Mouse (Mus musculus) forebrain, embryonic 15.5 days (tissue): ENCODE measurements around the gene Nmur1. TPM values are rescaled to one million over a fixed set of nuclear protein-coding genes. Genes with fewer than 3 reads are reported as not detected.
A peak's percentile ranks its signal among the peaks of the same experiment; 100 is the strongest.

Experiments
- ATAC-seq: fragments of 200-750 bp; cut with Nextera tagmentation; replicated peaks from 2 replicates; pipeline ENCODE4 v1.8.0; 2017; ENCODE audit warnings: mild to moderate bottlenecking, moderate TSS enrichment, moderate library complexity
- H3K27ac ChIP-seq: fragments of 300-500 bp; sonication (generic); replicated peaks from 2 replicates; pipeline ENCODE4 v1.5.1; 2015; ENCODE audit warnings: mild to moderate bottlenecking, inconsistent platforms
- H3K27me3 ChIP-seq: fragments of 300-500 bp; sonication (generic); 2 replicates; pipeline ENCODE4 v1.6.1; 2015; ENCODE audit warnings: inconsistent platforms
- H3K36me3 ChIP-seq: fragments of 300-500 bp; sonication (generic); 2 replicates; pipeline ENCODE4 v1.6.1; 2015; ENCODE audit warnings: mild to moderate bottlenecking, inconsistent platforms
- H3K4me1 ChIP-seq: fragments of 300-500 bp; sonication (generic); 2 replicates; pipeline ENCODE4 v1.6.1; 2015; ENCODE audit warnings: inconsistent platforms
- H3K4me2 ChIP-seq: fragments of 300-500 bp; sonication (generic); replicated peaks from 2 replicates; pipeline ENCODE4 v1.6.1; 2015; ENCODE audit warnings: mild to moderate bottlenecking, inconsistent platforms
- H3K4me3 ChIP-seq: fragments of 300-500 bp; sonication (generic); 2 replicates; pipeline ENCODE4 v1.5.1; 2015; ENCODE audit warnings: mild to moderate bottlenecking, inconsistent platforms
- H3K9ac ChIP-seq: fragments of 300-500 bp; sonication (generic); replicated peaks from 2 replicates; pipeline ENCODE4 v1.6.1; 2015; ENCODE audit warnings: mild to moderate bottlenecking, inconsistent platforms
- H3K9me3 ChIP-seq: fragments of 300-500 bp; sonication (generic); 2 replicates; pipeline ENCODE4 v1.6.1; 2016; ENCODE audit warnings: inconsistent platforms
- WGBS: fragments of 180-500 bp; shearing (Covaris S2); methylation state at CpG from one replicate; pipeline ENCODE4 v1.1.7; 2015; ENCODE audit warnings: mixed read lengths; 5-methylcytosine and 5-hydroxymethylcytosine counted together
- polyA plus RNA-seq: library from polyadenylated mRNA; unstranded; fragments of >200 nt; fragmentation: Nextera tagmentation; extraction: Ambion mirVana; gene quantifications from 2 replicates; pipeline ENCODE4 v1.2.1, GENCODE M21; 2015

Gene Nmur1
- polyA plus RNA-seq, 1 experiment from 2014 or later, result 0.18 TPM

DNA sequence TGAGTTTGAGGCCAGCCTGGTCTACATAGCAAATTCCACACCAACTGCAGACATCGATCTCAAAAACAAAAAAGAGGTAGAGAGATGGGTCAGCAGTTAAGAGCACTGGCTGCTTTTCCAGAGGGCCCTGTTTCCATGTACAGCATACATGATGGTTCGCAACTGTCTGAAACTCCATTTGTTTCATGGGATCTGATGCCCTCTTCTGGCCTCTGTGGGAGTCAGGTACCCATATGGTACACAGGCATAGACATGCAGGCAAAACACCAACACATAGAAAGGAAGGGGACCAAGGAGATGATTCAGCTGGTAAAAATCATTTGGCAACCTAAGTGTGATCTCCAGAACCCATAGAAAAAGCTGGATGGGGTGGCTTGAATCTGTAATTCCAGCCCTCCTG is 12.5 kb upstream of the Nmur1 start:
- H3K4me1 ChIP-seq, result peaks cover 69% of the 10 kb centered on the region

DNA sequence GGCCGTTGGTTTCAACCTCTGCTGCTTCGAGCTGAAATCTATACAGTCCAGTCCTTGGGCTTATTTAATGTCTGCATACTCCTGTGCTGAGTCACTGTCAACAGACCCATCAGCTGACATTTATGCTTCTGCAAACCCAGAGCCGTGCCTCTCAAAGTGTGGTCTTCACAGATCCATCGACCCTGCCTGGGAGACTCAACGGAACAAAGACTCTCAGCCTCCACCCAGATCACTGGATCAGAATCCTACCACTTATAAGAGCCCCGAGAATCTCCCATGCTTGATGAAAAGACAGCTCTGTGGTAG is 11.9 kb upstream of the Nmur1 start:
- Histone ChIP-seq H3K9me3 (no peaks in the 10 kb centered on the region), H3K4me2 (no peak overlapping the region), H3K36me3 (no peaks in the 10 kb centered on the region), H3K27ac (no peak overlapping the region), H3K27me3 (no peaks in the 10 kb centered on the region), H3K4me1 (peaks cover 64% of the 10 kb centered on the region), H3K4me3 (no peak overlapping the region), H3K9ac (no peak overlapping the region)
- 74% methylated on average over 6 of the region's 6 CpGs for WGBS
- ATAC-seq, result no peak

More for the DNA sequence above, 12.5 kb upstream of the Nmur1 start:
- Histone ChIP-seq H3K27ac (no peak overlapping the region), H3K36me3 (no peaks in the 10 kb centered on the region), H3K4me2 (no peak overlapping the region), H3K4me3 (no peak overlapping the region), H3K9me3 (no peaks in the 10 kb centered on the region), H3K9ac (no peak overlapping the region), H3K27me3 (no peaks in the 10 kb centered on the region)
- 83% methylated on average over 2 of the region's 2 CpGs for WGBS
- ATAC-seq, result no peak

DNA sequence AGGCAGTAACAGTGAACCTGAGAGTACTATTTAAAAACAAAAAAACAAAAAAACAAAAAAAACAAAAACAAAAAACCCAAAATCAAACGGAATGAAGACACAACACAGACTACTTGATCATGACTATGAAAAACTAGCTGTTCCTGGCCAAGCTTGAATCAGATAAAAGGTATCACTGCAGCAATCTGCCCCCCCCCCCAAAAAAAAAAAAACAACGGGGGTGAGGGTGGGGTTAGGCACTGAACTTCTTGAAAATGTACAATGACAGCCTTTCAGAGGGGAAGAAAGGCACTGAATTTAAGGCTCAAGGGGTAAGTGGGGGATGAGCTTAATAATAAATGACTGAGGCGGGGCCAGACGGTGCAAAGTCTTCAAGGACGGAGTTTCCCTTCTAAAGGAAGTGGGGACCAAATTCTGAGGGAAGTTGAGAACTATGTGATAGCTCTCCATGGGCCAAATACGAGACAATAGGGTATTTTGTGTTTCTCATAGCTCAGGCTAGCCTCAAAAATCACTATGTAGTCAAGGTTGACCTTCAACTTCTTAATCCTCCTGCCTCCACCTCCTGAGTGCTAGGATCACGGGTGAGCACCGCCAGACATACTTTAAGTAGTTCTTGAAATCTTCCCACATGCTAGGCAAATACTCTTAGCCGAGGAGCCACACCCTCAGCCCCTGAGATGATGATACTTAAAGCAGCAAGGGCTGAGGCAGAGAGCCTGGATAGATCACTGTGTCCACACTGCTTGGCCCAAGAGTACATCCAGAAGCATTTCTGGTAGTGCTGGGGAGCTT is 11.4 kb upstream of the Nmur1 start:
- no peak overlapping the region for H3K4me2 ChIP-seq
- no peaks in the 10 kb centered on the region for H3K9me3 ChIP-seq
- peaks cover 59% of the 10 kb centered on the region for H3K4me1 ChIP-seq
- H3K27ac ChIP-seq, result no peak overlapping the region
- ATAC-seq, result no peak
- 66% methylated on average over 9 of the region's 9 CpGs for WGBS
- no peaks in the 10 kb centered on the region for H3K27me3 ChIP-seq
- H3K9ac ChIP-seq, result no peak overlapping the region
- no peaks in the 10 kb centered on the region for H3K36me3 ChIP-seq
- no peak overlapping the region for H3K4me3 ChIP-seq

DNA sequence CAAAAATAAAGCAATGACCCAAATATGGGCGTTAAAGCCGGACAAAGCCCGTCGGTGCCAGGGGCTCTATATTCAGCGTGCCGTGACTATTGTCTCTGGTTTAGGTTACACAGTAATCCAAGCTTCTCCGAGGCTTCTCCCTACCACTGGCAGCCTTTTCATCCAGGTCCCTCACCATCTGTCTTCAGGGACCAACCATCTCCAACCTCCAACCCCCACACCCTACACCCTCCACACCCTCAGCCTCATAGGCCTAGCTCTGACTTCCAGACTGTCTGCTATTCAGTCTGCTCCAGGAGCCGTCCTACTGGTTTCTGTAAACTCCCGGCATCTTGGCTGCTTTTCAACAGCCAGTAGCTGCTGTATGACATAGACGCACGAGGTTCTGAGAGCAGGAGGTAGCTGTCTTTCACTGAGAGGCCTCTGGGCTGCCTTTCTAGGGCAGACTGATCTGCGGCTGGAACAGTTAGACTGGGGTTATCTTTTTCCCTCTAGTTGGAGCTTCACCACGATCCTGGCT is 9.3 kb upstream of the Nmur1 start:
- Histone ChIP-seq H3K27me3 (no peaks in the 10 kb centered on the region), H3K4me1 (peaks cover 40% of the 10 kb centered on the region), H3K4me3 (no peak overlapping the region), H3K9me3 (no peaks in the 10 kb centered on the region), H3K36me3 (no peaks in the 10 kb centered on the region), H3K27ac (peak overlapping the region; percentile 99), H3K4me2 (peak overlapping the region; percentile 81; the same call in 1 of the 2 replicates), H3K9ac (peak overlapping the region; percentile 72; the same call in 1 of the 2 replicates)
- 6% methylated on average over 13 of the region's 13 CpGs for WGBS
- peak; percentile 32 for ATAC-seq

DNA sequence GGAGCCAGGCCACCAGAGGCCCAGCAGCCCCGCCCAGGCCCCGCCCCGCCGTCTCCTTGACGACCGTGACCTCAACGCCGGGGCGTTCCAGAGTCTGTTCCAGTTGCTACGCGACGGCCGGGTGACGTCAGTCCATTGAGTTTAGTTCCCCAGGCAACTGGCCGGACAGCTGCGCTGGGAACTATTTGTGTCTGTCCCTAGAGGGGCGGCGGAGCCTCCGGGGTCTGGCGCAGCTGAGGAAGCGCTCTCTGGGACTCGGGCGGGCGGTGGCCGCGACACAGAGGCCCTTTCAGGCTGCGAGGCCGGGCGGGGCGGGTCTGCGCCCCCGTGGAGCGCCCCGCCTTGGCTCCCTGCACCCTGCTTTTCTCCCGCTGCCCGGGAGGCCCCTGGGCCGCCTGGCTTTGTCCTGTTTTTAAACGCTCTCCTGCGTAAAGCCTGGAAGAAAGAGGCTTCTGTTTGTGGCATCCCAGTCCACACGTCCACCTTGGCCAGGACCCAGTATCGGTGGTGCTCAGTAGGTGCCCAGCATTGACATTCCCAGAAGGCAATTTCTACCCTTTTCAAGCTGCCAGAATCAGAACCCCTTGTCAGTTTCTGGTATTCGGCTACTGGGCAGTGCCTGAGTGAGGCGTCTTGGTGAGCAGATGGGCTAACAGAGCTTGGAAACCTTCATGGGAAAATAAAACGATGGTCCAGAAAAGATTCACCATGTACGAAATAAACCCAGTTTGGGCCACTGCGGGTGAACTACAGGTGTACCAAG is 8.6 kb upstream of the Nmur1 start:
- Histone ChIP-seq H3K27ac (peak overlapping the region; percentile 99), H3K9me3 (no peaks in the 10 kb centered on the region), H3K4me2 (peak overlapping the region; percentile 81), H3K4me3 (peak overlapping the region; percentile 49), H3K4me1 (peaks cover 35% of the 10 kb centered on the region), H3K27me3 (no peaks in the 10 kb centered on the region), H3K36me3 (no peaks in the 10 kb centered on the region), H3K9ac (peak overlapping the region; percentile 72)
- WGBS, result 2% methylated on average over 46 of the region's 46 CpGs
- peak; percentile 92 for ATAC-seq

DNA sequence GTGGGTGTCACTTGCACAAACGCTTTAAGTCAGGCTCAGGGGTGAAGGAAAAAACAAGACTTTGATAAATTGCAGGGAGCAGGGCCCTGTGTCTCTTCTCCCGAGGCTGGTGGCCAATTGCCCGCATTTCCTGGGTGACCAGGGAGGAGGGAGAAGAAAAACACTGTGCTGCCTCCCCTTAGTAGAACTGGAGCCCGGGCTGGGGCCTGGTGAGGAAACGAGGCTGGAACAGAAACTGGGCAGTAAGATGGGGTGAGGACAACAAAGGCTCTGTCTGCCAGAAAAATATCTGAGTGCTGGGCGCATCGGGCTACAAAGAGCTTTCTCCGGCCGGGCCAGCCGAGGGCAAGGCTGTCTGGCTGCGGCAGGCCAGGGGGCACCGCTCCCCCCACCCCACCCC is 8.0 kb upstream of the Nmur1 start:
- peak; percentile 59 for ATAC-seq
- WGBS, result 0% methylated on average over 11 of the region's 12 CpGs
- peak overlapping the region; percentile 81 for H3K4me2 ChIP-seq
- H3K9ac ChIP-seq, result peak overlapping the region; percentile 72
- H3K9me3 ChIP-seq, result no peaks in the 10 kb centered on the region
- H3K4me3 ChIP-seq, result peak overlapping the region; percentile 49
- H3K36me3 ChIP-seq, result no peaks in the 10 kb centered on the region
- peak overlapping the region; percentile 99 for H3K27ac ChIP-seq
- H3K4me1 ChIP-seq, result peaks cover 32% of the 10 kb centered on the region
- H3K27me3 ChIP-seq, result no peaks in the 10 kb centered on the region

DNA sequence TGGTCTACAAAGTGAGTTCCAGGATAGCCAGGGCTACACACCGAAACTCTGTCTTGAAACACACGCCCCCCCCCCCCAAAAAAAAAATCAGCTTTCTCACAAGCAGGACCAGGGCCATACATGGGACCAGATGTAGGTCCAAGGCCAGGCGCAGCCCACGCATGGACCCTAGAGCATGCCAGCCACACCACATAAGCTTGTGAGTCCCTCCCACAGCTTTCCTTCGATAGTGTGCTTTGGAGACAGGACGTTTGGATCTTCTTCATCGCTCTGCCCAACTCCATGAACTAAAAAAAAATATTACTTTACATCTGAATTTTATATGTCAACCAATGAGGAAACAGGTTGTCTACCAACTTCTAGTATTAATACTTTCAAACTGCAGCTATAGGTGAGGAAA is 7.3 kb upstream of the Nmur1 start:
- H3K4me3 ChIP-seq, result no peak overlapping the region
- H3K4me2 ChIP-seq, result no peak overlapping the region
- no peaks in the 10 kb centered on the region for H3K36me3 ChIP-seq
- no peaks in the 10 kb centered on the region for H3K27me3 ChIP-seq
- peaks cover 29% of the 10 kb centered on the region for H3K4me1 ChIP-seq
- no peak for ATAC-seq
- peak overlapping the region; percentile 99 for H3K27ac ChIP-seq
- H3K9me3 ChIP-seq, result no peaks in the 10 kb centered on the region
- WGBS, result 86% methylated on average over 7 of the region's 7 CpGs
- no peak overlapping the region for H3K9ac ChIP-seq

DNA sequence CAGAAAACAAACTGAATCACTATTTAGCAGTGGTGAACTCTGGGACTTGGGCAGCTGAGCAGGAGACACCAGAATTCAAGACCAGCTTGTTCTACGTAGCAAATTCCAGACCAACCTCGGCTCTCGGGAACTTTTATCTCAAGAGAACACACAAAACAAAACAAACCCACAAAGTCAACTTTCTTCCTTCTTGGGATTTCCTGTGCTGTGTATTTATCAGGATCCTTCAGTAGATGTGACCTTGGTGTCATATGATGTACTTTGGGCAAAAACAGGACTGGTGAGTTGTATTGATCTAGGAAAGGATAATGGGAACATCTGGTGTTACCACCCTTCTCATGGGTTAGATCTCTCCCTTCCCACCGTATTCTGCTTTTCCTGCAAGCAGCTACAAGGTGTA is 6.8 kb upstream of the Nmur1 start:
- no peaks in the 10 kb centered on the region for H3K9me3 ChIP-seq
- H3K4me2 ChIP-seq, result no peak overlapping the region
- no peak overlapping the region for H3K4me3 ChIP-seq
- H3K27ac ChIP-seq, result no peak overlapping the region; the same call in 1 of the 2 replicates
- H3K9ac ChIP-seq, result no peak overlapping the region
- H3K36me3 ChIP-seq, result no peaks in the 10 kb centered on the region
- 89% methylated on average over 4 of the region's 4 CpGs for WGBS
- H3K4me1 ChIP-seq, result peaks cover 29% of the 10 kb centered on the region
- no peak for ATAC-seq
- no peaks in the 10 kb centered on the region for H3K27me3 ChIP-seq

DNA sequence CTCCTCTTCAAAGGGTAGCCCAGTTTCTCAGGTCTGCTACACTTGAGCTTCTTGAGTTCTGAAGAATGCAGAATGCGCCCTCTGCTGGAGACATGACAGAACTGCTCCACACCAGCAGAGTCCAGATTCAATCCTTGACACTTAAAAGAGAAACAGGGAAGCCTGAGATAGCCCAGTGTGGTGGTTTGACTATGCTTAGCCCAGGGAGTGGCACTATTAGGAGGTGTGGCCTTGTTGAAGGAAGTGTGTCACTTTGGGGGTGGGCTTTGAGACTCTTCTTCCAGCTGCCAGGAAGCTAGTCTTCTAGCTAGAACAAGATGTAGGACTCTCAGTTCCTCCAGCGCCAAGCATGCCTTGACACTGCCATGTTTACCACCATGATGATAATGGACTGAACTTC is 4.0 kb upstream of the Nmur1 start:
- WGBS, result 46% methylated on average over 2 of the region's 2 CpGs
- no peak overlapping the region for H3K4me3 ChIP-seq

DNA sequence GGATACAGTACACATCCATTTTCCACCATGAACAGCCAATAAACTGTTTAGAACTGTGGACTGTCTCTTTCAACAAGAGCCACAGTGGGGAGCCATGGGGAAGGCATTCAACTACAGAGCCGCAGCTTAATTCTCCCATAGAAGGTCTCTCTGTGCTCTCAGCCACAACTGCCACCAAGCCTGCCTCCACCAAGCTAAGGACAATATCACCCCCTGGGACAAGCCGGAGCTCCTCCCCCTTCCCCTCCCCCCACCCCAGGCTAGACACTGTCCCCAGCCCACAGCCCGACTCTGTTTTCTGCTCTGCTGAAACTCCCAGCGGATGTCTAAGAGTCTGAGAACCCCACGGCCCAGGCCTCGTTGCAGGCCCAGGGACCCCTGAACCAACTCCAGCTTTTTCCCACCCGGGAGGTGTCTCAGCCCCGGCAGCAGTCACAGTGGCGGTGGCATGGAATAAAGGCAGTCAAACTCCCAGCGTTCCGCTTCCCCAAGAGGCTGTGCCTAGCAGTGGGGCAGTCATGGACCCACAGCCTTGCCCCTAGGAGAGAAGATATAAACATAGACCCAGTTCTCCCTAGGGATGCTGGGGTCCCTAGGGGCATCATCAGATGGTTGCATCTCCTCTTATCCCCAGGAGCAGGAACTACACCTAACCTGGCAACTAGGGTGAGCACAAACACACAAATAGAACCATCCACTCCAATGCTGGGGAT is 1.0 kb downstream of the Nmur1 start:
- 12% methylated on average over 11 of the region's 11 CpGs for WGBS
- Histone ChIP-seq H3K36me3 (no peaks in the 10 kb centered on the region), H3K27me3 (no peaks in the 10 kb centered on the region), H3K4me3 (no peak overlapping the region), H3K27ac (no peak overlapping the region), H3K9ac (no peak overlapping the region), H3K9me3 (no peaks in the 10 kb centered on the region), H3K4me2 (no peak overlapping the region), H3K4me1 (peaks cover 16% of the 10 kb centered on the region)
- 0 out of 2 replicates have a peak, but pooled peaks have one; percentile 49 for ATAC-seq

More for the DNA sequence above, 4.0 kb upstream of the Nmur1 start:
- Histone ChIP-seq H3K9me3 (no peaks in the 10 kb centered on the region), H3K9ac (no peak overlapping the region), H3K36me3 (no peaks in the 10 kb centered on the region), H3K27me3 (no peaks in the 10 kb centered on the region), H3K4me2 (no peak overlapping the region), H3K27ac (no peak overlapping the region), H3K4me1 (peaks cover 17% of the 10 kb centered on the region)
- ATAC-seq, result no peak

DNA sequence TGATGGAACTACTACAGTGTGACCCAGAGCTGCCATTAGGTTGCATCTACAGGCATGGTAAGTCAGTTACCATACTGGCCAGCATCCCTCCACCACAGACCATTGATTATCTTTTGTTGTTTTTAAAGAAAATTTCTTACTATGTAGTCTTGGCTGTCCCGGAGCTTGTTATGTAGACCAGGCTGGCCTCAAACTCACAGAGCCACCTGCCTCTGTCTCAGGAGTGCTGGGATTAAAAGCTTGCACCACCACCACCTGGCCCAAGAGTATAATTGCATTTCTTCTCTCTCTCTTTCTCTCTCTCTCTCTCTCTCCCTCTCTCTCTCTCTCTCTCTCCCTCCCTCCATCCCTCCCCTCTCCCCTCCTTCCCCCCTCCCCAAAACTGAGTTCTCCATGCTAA is 1.7 kb downstream of the Nmur1 start:
- Histone ChIP-seq H3K4me1 (peaks cover 13% of the 10 kb centered on the region), H3K4me3 (no peak overlapping the region), H3K27me3 (no peaks in the 10 kb centered on the region), H3K27ac (no peak overlapping the region), H3K9ac (no peak overlapping the region), H3K9me3 (no peaks in the 10 kb centered on the region), H3K36me3 (no peaks in the 10 kb centered on the region), H3K4me2 (no peak overlapping the region)
- 60% methylated on average over 1 of the region's 1 CpGs for WGBS
- no peak for ATAC-seq

DNA sequence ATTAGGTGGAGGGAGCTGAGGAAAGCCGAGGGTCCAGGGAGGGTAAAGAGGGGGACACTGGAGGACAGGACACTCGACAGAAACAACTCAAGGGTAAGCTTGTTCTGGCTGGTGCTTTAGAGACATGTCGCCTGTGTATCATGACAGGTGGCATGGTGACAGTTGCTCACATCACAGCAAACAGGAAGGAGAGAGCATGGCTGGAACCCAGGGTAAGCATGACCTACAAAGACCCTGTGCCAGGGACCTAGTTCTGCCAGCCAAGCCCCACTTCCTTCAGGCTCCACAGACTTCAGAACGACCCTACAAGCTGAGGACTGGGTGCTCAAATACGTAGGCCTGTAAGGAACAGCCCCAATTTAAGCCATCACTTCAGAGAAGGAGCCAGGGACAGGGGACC is 2.1 kb downstream of the Nmur1 start:
- Histone ChIP-seq H3K27ac (no peak overlapping the region), H3K27me3 (no peaks in the 10 kb centered on the region), H3K4me1 (peaks cover 13% of the 10 kb centered on the region), H3K4me2 (no peak overlapping the region), H3K9me3 (no peaks in the 10 kb centered on the region), H3K4me3 (no peak overlapping the region), H3K9ac (no peak overlapping the region), H3K36me3 (no peaks in the 10 kb centered on the region)
- no peak for ATAC-seq
- 65% methylated on average over 5 of the region's 5 CpGs for WGBS
